Mouse (Mus musculus): ENCODE data around the gene Eef1akmt3.

DNA sequence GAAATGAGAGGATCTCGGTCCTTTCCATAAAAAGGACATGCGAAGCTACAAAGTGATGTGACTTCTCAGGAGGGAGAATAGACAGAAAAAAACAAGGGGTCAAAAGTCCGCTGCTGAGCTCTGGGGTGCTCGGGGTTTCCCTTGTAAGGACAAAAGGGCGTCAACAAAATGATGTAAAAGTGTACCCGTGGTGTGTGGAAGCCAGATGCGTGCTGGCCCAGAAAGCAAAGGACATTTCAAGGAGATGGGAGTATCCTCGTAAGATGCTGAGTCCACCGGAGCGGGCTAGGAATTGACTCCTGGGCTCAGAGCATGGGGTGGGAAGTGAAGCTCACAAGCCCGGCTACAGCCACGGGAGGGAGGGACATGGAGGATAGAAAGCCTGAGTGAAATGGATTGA is 3.7 kb downstream of the Eef1akmt3 start:
- TF ChIP-seq TCF12 (IDR thresholded peaks at IDR 0.05; ENCODE audit: insufficient read depth, poor library complexity, severe bottlenecking) (no peak), POLR2A (IDR thresholded peaks at IDR 0.05; ENCODE audit: insufficient read length, low read depth) (no peak), POLR2AphosphoS2 (IDR thresholded peaks at IDR 0.05; ENCODE audit: insufficient read length, low read depth) (no peak), TCF3 (IDR thresholded peaks at IDR 0.05; ENCODE audit: insufficient read length, low read depth) (no peak), USF1 (IDR thresholded peaks at IDR 0.05; ENCODE audit: low read depth) (no peak), MAX (IDR thresholded peaks at IDR 0.05; ENCODE audit: low read depth) (no peak)
